Mouse (Mus musculus): Measurements from ENCODE around the gene Kxd1. TPM values are rescaled to one million over a fixed set of nuclear protein-coding genes. Genes with fewer than 3 reads are reported as not detected.

Gene Kxd1
- polyA plus RNA-seq, 1 experiment from 2014 or later: 77.6 TPM

- H3K36me3 ChIP-seq (ENCODE audit: control insufficient read depth, insufficient read depth): peaks cover 21% of the 10 kb centered on the region
- no peaks in the 10 kb centered on the region for H3K27me3 ChIP-seq (ENCODE audit: control insufficient read depth, insufficient read depth, low read length)
- peak within 1 kb of the TSS; percentile 99 for H3K27ac ChIP-seq (ENCODE audit: low read length)
- peak within 1 kb of the TSS; percentile 98 for H3K4me2 ChIP-seq (ENCODE audit: low read depth, low read length)
- peak within 1 kb of the TSS; percentile 94 for H3K4me3 ChIP-seq (ENCODE audit: low read length)
- ATAC-seq (replicated peaks; ENCODE audit: extremely low read depth, insufficient read depth, low FRiP score): peak; percentile 89
- peak within 1 kb of the TSS; percentile 95 for H3K9ac ChIP-seq (ENCODE audit: low read length)
- peaks cover 26% of the 10 kb centered on the region for H3K4me1 ChIP-seq (ENCODE audit: control insufficient read depth, insufficient read depth, low read length)
- H3K9me3 ChIP-seq (replicated peaks; ENCODE audit: control insufficient read depth, low read length): no peaks in the 10 kb centered on the region
- under 1% methylated on average over 57 of the region's 58 CpGs for WGBS
These were observed 11.5 kb upstream of the Kxd1 start, which contains the start of gene Ell for GRCm38 (mm10) chr8:70539077-70539813. Gene Ell (plus strand): TSS chr8:70539457.

- ATAC-seq (replicated peaks; ENCODE audit: extremely low read depth, insufficient read depth, low FRiP score): peak; percentile 79
- Histone ChIP-seq H3K27me3 (ENCODE audit: control insufficient read depth, insufficient read depth, low read length) (no peaks in the 10 kb centered on the region), H3K36me3 (ENCODE audit: control insufficient read depth, insufficient read depth) (peaks cover 23% of the 10 kb centered on the region), H3K4me1 (ENCODE audit: control insufficient read depth, insufficient read depth, low read length) (peaks cover 22% of the 10 kb centered on the region), H3K9ac (ENCODE audit: low read length) (peak overlapping the region; percentile 77), H3K9me3 (replicated peaks; ENCODE audit: control insufficient read depth, low read length) (no peaks in the 10 kb centered on the region), H3K27ac (ENCODE audit: low read length) (peak overlapping the region; percentile 99), H3K4me2 (ENCODE audit: low read depth, low read length) (peak overlapping the region; percentile 98), H3K4me3 (ENCODE audit: low read length) (peak overlapping the region; percentile 94)
- under 1% methylated on average over 32 of the region's 32 CpGs for WGBS
These were observed 10.9 kb upstream of the Kxd1 start for GRCm38 (mm10) chr8:70538633-70539076.

GRCm38 (mm10) chr8:70538024-70538579 is 10.3 kb upstream of the Kxd1 start:
- ATAC-seq (replicated peaks; ENCODE audit: extremely low read depth, insufficient read depth, low FRiP score): no peak
- H3K4me2 ChIP-seq (ENCODE audit: low read depth, low read length): peak overlapping the region; percentile 98

GRCm38 (mm10) chr8:70535701-70536100 is 7.9 kb upstream of the Kxd1 start:
- H3K9me3 ChIP-seq (replicated peaks; ENCODE audit: control insufficient read depth, low read length): no peaks in the 10 kb centered on the region
- H3K4me3 ChIP-seq (ENCODE audit: low read length): no peak overlapping the region
- 69% methylated on average over 2 of the region's 2 CpGs for WGBS
- no peak overlapping the region for H3K9ac ChIP-seq (ENCODE audit: low read length)
- H3K36me3 ChIP-seq (ENCODE audit: control insufficient read depth, insufficient read depth): peaks cover 44% of the 10 kb centered on the region
- no peak for ATAC-seq (replicated peaks; ENCODE audit: extremely low read depth, insufficient read depth, low FRiP score)
- H3K27ac ChIP-seq (ENCODE audit: low read length): no peak overlapping the region
- no peak overlapping the region for H3K4me2 ChIP-seq (ENCODE audit: low read depth, low read length)
- peaks cover 10% of the 10 kb centered on the region for H3K4me1 ChIP-seq (ENCODE audit: control insufficient read depth, insufficient read depth, low read length)
- H3K27me3 ChIP-seq (ENCODE audit: control insufficient read depth, insufficient read depth, low read length): no peaks in the 10 kb centered on the region

More at GRCm38 (mm10) chr8:70538024-70538579, 10.3 kb upstream of the Kxd1 start:
- peaks cover 23% of the 10 kb centered on the region for H3K36me3 ChIP-seq (ENCODE audit: control insufficient read depth, insufficient read depth)
- peaks cover 22% of the 10 kb centered on the region for H3K4me1 ChIP-seq (ENCODE audit: control insufficient read depth, insufficient read depth, low read length)
- H3K4me3 ChIP-seq (ENCODE audit: low read length): peak overlapping the region; percentile 94
- 14% methylated on average over 24 of the region's 24 CpGs for WGBS
- peak overlapping the region; percentile 77 for H3K9ac ChIP-seq (ENCODE audit: low read length)
- H3K27ac ChIP-seq (ENCODE audit: low read length): peak overlapping the region; percentile 99
- no peaks in the 10 kb centered on the region for H3K27me3 ChIP-seq (ENCODE audit: control insufficient read depth, insufficient read depth, low read length)
- no peaks in the 10 kb centered on the region for H3K9me3 ChIP-seq (replicated peaks; ENCODE audit: control insufficient read depth, low read length)

GRCm38 (mm10) chr8:70535221-70535620 is 7.5 kb upstream of the Kxd1 start:
- no peak for ATAC-seq (replicated peaks; ENCODE audit: extremely low read depth, insufficient read depth, low FRiP score)
- Histone ChIP-seq H3K9ac (ENCODE audit: low read length) (no peak overlapping the region), H3K27me3 (ENCODE audit: control insufficient read depth, insufficient read depth, low read length) (no peaks in the 10 kb centered on the region), H3K4me3 (ENCODE audit: low read length) (no peak overlapping the region), H3K27ac (ENCODE audit: low read length) (no peak overlapping the region), H3K4me1 (ENCODE audit: control insufficient read depth, insufficient read depth, low read length) (peaks cover 5% of the 10 kb centered on the region), H3K36me3 (ENCODE audit: control insufficient read depth, insufficient read depth) (peaks cover 45% of the 10 kb centered on the region), H3K4me2 (ENCODE audit: low read depth, low read length) (no peak overlapping the region), H3K9me3 (replicated peaks; ENCODE audit: control insufficient read depth, low read length) (no peaks in the 10 kb centered on the region)
- 65% methylated on average over 3 of the region's 3 CpGs for WGBS

- H3K27me3 ChIP-seq (ENCODE audit: control insufficient read depth, insufficient read depth, low read length): no peaks in the 10 kb centered on the region
- ATAC-seq (replicated peaks; ENCODE audit: extremely low read depth, insufficient read depth, low FRiP score): no peak
- H3K9me3 ChIP-seq (replicated peaks; ENCODE audit: control insufficient read depth, low read length): no peaks in the 10 kb centered on the region
- no peak overlapping the region for H3K9ac ChIP-seq (ENCODE audit: low read length)
- H3K36me3 ChIP-seq (ENCODE audit: control insufficient read depth, insufficient read depth): peaks cover 51% of the 10 kb centered on the region
- no peak overlapping the region for H3K27ac ChIP-seq (ENCODE audit: low read length)
- 93% methylated on average over 12 of the region's 12 CpGs for whole genome bisulfite sequencing
- H3K4me3 ChIP-seq (ENCODE audit: low read length): no peak overlapping the region
- H3K4me1 ChIP-seq (ENCODE audit: control insufficient read depth, insufficient read depth, low read length): peaks cover 8% of the 10 kb centered on the region
- H3K4me2 ChIP-seq (ENCODE audit: low read depth, low read length): no peak overlapping the region
These were observed 6.5 kb upstream of the Kxd1 start for GRCm38 (mm10) chr8:70534281-70534680.

- H3K36me3 ChIP-seq (ENCODE audit: control insufficient read depth, insufficient read depth): peaks cover 40% of the 10 kb centered on the region
- H3K9me3 ChIP-seq (replicated peaks; ENCODE audit: control insufficient read depth, low read length): no peaks in the 10 kb centered on the region
- no peaks in the 10 kb centered on the region for H3K27me3 ChIP-seq (ENCODE audit: control insufficient read depth, insufficient read depth, low read length)
- 98% methylated on average over 2 of the region's 2 CpGs for WGBS
- no peak overlapping the region for H3K4me3 ChIP-seq (ENCODE audit: low read length)
- peaks cover 20% of the 10 kb centered on the region for H3K4me1 ChIP-seq (ENCODE audit: control insufficient read depth, insufficient read depth, low read length)
- no peak for ATAC-seq (replicated peaks; ENCODE audit: extremely low read depth, insufficient read depth, low FRiP score)
- no peak overlapping the region for H3K27ac ChIP-seq (ENCODE audit: low read length)
- no peak overlapping the region for H3K9ac ChIP-seq (ENCODE audit: low read length)
- no peak overlapping the region for H3K4me2 ChIP-seq (ENCODE audit: low read depth, low read length)
These were observed 2.6 kb upstream of the Kxd1 start for GRCm38 (mm10) chr8:70530314-70530713.

- peaks cover 34% of the 10 kb centered on the region for H3K36me3 ChIP-seq (ENCODE audit: control insufficient read depth, insufficient read depth)
These were observed 2.0 kb upstream of the Kxd1 start for GRCm38 (mm10) chr8:70529741-70530161.

GRCm38 (mm10) chr8:70529299-70529698 is 1.5 kb upstream of the Kxd1 start:
- Histone ChIP-seq H3K9ac (ENCODE audit: low read length) (peak overlapping the region; percentile 49; the same call in 1 of the 2 replicates), H3K4me2 (ENCODE audit: low read depth, low read length) (no peak overlapping the region), H3K4me3 (ENCODE audit: low read length) (no peak overlapping the region)

More at GRCm38 (mm10) chr8:70529741-70530161, 2.0 kb upstream of the Kxd1 start:
- 92% methylated on average over 3 of the region's 3 CpGs for WGBS
- Histone ChIP-seq H3K9ac (ENCODE audit: low read length) (no peak overlapping the region), H3K4me2 (ENCODE audit: low read depth, low read length) (no peak overlapping the region), H3K9me3 (replicated peaks; ENCODE audit: control insufficient read depth, low read length) (no peaks in the 10 kb centered on the region), H3K27ac (ENCODE audit: low read length) (no peak overlapping the region), H3K4me3 (ENCODE audit: low read length) (no peak overlapping the region), H3K27me3 (ENCODE audit: control insufficient read depth, insufficient read depth, low read length) (no peaks in the 10 kb centered on the region), H3K4me1 (ENCODE audit: control insufficient read depth, insufficient read depth, low read length) (peaks cover 20% of the 10 kb centered on the region)
- no peak for ATAC-seq (replicated peaks; ENCODE audit: extremely low read depth, insufficient read depth, low FRiP score)

More at GRCm38 (mm10) chr8:70529299-70529698, 1.5 kb upstream of the Kxd1 start:
- no peak for ATAC-seq (replicated peaks; ENCODE audit: extremely low read depth, insufficient read depth, low FRiP score)
- Histone ChIP-seq H3K27ac (ENCODE audit: low read length) (no peak overlapping the region), H3K36me3 (ENCODE audit: control insufficient read depth, insufficient read depth) (peaks cover 30% of the 10 kb centered on the region), H3K4me1 (ENCODE audit: control insufficient read depth, insufficient read depth, low read length) (peaks cover 20% of the 10 kb centered on the region), H3K9me3 (replicated peaks; ENCODE audit: control insufficient read depth, low read length) (no peaks in the 10 kb centered on the region), H3K27me3 (ENCODE audit: control insufficient read depth, insufficient read depth, low read length) (no peaks in the 10 kb centered on the region)
- 71% methylated on average over 5 of the region's 5 CpGs for WGBS

Measured in heart, embryonic 16.5 days (tissue).